Mouse (Mus musculus) WW6 (cell line): ENCODE measurements around the gene Gm42517.

Experiments used
- DNase-seq: peaks from one replicate; pipeline ENCODE4 v3.0.0-alpha.2; 2013; ENCODE audit warnings: low read depth, low spot score

Gene Gm42517

DNA sequence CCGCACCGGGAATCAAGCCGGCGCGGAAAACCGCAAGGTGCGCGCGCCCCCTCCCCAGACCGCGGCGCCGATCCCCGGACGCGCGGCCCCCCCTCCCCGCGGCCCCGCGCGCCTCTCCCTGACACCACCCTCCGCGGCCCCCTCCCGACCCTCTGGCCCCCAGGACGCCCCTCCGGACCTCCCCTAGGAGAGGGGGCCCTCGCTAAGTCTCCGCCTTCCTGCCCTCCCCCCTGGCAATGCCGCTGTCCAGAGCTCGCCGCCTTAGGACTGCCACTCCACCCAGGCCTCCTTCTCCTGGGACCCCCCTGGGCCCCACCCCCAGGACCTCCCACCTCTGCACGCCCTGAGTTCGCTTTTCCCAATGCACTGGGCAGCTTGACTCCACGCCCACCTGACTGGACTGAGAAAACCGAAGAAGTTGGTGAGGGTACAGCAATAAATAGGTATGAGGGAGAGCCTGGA, at the start of gene Gm42517:
Gene Gm42517 (minus strand): TSS at position 52 of the 462 bp plus-strand sequence.
- DNase-seq: no peak

DNA sequence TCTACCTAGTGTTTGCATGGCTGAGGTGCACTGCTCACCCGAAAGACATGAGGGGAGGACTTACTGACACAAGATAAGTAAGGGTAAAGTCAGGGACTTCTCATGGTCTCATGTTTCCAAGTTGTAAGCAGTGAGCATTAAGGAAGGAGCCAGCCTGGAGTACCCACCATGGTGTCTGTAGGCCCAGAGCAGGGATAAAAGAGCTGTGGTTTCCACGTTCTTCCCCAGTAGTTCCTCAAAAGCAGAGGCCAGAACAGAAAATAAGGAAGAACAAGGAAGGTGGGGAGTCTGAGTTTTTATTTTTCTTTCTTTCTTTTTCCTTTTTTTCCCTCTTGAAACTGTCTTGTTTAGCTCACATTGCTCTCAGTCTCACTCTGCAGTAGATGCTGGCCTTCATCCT, 47.0 kb upstream of the Gm42517 start:
- DNase-seq: no peak

DNA sequence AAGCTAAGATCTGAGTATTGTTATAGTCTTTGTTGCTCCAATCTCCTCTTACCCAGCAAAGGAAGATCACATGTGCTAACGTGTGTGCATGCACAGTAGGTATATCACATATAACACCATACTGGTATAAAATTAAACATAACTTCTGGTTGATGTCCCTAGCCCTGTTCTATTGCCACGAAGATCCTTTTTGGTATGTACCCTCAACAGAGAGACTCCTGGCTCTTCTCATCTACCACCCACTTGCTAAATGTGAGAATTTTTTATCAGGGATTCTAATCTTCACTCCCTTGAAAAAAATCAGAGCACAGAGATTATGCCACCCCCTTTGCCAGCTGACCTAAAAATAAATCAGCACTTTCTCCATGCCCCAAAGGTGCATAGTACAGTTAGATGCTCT, 39.3 kb upstream of the Gm42517 start:
- no peak for DNase-seq

DNA sequence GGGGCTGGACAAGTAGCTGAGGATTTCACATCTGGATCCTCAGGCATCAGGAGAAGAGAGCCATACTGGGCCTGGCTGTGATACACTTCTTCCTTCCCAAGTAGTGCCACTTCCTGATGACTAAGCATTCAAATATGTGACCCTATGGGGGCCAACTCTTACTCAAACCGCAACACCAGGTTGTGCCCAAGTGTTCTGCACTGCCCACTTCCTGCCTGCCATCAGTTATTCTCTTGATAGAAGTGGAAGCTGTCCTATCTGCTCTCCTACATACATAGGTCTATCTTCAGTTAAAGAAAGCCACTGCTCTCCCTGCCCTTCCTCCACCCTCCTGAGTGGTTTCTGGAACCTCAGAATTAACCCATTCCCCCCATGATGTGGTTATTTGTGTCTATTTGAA, 37.7 kb upstream of the Gm42517 start:
- DNase-seq: no peak

DNA sequence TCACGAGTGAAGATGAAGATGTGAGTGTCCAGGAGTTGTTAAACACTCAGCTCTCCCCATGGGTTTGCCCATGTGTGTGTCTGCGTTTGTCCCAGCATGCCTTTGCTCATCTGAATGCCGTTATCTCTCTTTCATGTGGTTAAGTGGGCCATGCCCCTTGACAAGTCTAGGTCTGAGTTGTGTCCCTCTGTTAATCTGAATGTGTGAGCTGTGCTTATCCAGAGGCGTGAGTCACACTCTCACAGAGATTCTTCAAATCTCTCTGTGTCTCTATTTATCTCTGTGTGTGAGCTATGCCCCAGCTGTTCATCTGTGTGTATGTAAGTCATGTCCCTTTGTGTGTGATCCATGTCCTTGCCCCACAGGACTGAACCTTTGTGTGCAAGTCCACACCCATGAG, 35.7 kb upstream of the Gm42517 start:
- DNase-seq: no peak

DNA sequence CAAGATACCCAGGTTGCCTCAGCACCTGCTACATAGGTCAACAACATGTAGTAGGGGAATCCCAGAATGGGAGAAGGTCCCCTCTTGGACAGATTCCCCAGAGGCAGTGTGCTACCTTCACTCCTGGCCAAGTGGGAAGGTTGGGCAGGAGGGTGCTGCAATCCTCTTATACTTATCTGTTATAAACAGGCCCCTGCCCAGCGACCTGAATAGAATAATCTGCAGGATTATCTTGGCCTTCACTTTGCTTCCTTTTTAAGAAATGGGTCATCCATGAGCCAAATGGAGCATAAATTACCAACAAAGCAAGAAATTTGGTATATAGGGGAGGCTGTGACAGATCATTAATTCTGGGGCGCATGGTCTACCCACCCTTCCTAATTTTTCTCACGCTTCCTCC, 22.0 kb upstream of the Gm42517 start:
- DNase-seq: no peak

DNA sequence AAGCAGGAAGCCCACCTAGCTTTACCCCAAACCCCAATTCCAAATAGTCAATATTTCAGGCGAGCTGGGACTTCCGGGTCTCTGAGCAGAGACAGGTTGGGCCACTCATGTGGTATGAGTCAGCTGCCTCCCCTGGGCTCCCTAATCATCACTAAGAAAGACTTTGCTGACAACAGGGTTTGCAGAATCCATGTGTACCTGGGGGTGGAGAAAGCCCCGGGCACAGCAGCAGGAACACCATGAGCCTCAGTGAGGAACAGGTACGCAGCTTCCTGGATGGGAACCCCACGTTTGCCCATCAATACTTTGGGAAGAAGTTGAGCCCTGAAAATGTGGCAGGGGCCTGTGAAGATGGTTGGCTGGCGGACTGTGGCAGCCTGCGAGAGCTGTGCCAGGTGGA, 20.5 kb upstream of the Gm42517 start, which contains the start of gene Pde6b:
Gene Pde6b (plus strand): TSS at position 191 of the 400 bp plus-strand sequence.
- DNase-seq: no peak

DNA sequence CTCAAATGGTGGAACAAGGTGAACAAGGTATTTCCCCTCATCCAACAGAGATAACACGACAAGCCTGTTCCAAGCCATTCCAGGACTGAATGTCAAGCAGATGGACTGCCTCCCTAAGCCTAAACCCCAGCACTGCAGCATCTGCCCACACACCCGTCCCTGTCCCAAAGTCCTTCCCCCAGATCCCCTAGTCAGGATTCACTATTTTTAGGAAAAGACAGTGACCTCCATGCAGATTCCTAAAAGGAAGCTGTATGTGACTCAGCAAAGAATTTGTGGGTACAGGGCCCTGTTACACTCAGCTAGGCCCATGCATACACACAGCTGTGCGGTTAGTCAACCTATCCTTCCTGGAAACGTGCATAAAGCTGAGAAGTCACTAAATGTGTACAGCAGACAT, 18.7 kb upstream of the Gm42517 start:
- DNase-seq: no peak

DNA sequence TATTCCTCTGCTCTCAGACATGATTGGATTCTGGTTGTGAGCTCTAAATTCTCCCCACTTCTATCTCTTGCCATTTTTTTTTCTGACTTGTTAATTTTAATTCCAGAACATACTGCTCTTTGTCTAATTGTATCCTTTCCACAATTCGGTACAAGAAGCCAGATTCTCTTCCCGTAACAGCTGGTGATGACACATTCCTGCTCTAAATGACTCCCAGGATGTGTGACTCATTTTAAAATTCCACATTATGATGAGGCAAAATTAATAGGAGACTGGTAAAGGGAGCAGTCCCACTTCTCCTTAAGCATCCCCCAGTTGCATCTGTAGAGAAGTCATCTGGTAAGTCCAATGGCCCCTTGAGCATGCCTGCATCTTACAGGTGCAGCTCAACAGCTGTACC, 17.9 kb upstream of the Gm42517 start:
- no peak for DNase-seq

DNA sequence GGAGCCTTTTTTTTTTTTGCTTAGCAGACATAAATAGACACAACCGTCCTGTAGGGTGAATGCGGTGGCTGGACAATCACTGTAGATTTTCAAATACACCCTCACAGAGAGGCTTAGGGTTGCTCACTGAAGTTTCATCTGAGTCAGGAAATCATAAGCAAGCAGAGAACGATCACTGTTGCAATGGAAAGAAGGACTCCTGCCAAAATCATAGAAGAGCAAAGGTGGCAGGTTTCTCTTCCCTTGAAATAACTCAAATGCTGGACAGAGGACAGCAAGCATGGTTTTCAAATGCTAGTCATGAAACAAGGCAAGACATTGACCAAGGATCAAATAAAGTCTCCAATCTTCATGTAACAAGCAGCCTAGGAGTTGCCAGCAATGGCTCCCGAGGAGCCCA, 10.6 kb upstream of the Gm42517 start:
- DNase-seq: no peak

DNA sequence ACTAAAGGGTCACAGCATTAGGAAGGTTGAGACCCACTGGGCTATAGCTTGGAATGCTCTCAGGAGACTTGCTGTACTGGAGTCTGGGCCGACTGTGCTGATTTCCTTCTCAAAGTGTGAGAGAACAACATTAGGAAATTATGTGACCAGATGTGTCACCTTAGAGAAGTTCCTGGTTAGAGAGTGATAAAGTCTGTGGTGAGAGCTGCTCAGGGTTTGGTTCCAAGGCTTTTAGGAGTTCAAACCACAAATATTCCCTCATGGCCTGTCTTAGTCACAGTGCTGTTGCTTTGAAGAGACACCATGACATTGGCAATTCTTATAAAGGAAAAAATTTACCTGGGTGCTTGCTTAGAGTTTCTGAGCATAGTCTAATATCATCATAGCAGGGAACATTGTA, 8.3 kb upstream of the Gm42517 start:
- no peak for DNase-seq

DNA sequence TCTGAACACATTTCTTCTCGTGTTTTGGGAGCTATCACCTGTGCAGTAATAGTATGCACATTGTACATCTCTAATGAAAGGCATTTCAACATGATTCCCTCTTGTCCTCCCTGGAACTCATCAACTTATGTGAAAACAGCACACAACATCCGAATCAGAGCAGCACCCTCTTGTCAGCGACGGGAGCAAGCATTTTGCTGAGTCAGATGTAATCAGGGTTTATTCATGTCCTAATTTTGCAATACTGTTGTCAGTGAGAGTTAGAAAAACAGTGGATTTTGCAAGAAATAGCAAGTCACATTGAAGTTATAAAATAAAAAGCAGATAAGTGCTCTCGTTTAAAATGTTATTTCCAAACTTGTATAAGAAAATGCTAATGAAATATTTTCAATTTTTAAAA, 6.4 kb upstream of the Gm42517 start:
- no peak for DNase-seq

DNA sequence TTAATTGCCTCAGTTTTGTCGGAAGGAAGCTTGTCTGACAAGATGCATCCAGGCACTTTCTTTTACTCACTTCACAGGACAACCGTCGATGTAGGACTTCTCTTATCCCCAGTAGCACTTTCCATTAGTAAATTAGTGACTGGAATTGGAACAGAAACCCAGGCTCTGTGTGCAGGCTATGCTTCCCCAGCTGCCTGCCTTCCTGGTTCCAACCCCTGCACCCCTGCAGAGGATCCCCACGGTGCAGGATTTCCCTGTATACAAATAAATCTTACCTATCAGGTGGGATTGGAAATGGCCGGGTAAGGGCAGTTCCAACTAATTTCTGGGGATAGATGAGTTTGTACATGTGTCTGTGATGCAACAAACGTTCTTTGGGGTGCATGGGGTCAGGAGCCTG, 2.2 kb upstream of the Gm42517 start:
- DNase-seq: no peak

DNA sequence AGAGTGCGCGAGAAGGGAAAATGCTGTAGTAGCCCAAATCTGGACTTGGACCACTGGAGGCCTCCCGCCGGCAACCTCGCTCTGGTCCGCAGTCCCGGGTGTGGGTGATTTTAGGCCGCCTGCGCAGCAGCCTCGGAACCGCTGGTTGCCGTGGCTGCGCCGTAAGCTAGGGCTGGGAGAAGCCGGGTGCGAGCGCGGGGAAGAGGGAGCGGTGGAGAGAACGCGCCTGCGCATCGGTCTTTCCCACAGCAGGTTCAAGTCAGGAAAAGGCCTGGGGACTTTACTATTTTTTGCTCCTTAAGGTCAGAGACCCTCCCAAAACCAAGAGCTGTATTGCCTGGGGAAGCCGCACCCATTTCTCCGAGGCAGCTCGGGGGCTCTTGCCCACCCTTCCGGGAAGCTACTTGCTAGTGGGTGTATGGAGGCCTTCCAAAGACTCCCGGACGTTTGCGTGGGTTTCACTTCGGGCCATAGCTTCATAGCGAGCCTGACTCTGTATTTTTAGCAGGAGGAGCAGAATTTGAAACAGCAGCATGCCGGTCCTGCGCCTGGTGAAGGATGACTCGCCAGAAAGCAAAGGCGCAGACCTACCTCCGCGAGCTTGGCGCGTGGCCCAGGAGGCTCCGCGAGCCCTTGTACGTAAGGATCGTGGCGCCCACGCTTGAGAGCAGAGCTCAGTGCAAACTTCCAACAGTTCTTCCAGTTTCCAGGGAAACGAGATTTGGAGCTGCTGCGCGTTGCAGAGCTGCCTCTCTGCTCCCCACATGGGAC, 1.3 kb upstream of the Gm42517 start:
- no peak for DNase-seq

DNA sequence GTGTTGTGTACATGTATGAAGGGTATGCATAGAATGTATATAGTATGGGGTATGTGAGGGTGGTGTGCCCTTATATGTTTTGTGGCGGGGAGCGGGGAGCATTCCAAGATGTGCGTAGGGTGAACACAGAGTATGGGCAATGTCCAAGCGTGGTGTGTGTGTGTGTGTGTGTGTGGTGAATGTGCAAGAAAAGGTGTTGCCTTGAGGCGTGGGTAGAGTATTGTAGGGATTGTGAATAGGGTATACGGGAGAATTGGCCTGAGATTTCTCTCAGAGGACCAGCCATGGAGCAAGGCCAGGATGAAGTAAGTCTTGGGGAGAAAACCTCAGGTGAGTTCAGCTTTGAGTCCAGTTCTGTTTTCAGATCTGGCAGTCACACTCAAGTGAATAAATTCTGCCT, 724 bp upstream of the Gm42517 start:
- no peak for DNase-seq

DNA sequence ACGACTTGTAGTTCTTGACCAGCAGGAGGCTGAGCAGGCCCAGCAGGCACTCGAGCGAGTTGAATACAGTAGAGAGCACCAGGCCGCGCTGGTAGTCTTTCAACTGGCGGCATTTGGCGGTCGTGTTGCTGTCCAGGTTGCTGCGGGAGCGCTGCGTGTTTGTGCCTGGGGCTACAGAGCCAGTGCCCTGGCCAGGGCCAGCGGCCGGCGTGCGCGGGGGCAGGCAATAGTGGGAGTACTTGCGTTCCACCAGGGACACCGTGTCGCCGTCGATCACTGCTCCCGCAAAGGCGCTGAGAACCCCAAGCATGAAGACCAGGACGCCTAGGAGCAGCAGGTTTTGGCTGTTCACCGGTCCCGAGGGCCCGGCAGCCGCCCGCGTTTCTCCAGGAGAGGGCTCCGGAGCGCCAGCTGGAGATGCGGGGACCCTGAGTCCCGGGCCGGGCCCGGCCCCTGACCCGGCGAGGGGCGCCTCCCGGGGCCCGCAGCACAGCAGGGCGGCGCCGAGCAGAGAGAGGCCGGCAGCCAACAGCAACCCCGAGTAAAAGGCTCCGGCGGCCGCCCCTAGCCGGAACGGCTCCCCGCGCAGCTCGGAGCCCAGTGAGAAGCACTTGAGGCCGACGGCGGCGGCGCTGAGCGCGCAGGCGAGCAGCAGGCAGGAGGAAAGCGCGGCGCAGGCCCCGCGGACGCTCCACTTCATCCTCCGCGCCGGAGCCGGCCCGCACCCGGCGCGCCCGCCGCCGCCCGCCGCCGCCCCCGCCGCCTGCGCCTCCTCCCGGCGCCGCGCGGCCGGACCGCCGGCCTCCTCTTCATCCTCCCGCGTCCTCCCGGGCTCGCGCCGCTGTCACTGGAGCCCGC, 509 bp downstream of the Gm42517 start:
- no peak for DNase-seq

DNA sequence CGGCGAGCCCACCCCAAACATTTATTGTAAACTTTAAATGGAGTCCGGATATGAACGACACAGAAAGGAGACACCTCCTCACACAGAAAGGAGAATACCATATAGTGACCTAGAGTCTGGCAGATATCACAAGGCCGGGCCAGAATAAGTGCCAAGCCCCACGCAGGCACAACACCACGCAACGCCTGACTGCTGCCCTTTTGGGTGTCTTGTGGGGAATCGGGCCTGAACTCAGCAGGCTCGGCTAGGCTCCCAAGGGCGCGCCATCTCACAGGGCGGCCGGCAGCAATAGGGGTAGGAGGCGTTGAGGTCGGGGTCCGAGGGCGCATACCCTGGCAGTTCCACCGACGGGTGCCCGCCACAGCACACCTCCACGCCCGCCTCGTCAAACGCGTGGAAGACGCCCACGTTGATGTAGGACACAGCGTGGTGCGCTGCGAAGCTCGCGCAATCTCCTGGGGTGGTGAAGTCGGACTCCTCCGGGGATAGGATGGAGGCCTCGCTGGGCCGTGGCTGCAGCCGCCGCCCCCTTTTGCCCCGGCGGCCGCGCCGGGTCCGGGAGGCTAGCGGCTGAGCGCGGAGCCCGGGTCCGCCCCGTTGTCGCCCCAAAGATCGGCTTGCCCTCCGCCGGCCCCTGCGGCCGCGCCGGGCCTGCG, 1.3 kb downstream of the Gm42517 start:
- DNase-seq: no peak

DNA sequence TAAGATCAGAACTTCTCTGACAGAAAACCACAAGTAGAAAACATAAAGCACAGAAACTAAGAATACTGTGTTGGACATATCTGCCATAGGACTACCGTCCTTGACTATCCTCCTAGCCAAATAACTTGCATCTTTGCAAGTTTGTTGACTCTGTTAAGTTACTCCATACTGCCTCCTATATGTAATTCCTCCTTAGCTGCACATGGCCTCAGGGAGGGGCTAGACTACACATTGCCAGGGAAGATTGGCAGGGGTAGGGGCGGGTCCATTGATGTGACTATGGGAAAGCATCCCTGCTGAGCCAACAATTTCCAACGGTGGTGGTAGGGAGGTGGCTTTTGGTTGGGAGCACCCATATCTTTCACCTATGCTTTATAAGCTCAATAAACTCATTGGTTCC, 5.4 kb downstream of the Gm42517 start:
- DNase-seq: no peak

DNA sequence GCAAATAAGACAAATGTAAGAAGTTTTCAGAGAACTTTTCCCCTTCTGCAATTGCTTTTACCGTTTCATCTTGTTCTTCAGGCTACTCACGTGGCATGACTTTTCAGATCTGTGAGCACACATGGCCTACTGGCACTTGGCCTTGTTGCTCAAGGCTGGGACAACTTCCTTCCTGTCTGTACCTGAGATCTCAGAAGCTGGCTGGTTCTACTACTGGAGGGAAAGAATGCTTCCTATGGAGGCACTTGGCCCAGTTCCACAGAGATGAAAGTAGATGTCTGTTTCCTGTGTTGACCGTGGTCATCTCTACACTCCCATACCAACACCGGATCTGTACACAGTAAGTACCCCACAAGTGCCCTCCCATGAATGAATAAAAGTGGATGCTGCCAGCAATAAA, 7.5 kb downstream of the Gm42517 start:
- DNase-seq: no peak

DNA sequence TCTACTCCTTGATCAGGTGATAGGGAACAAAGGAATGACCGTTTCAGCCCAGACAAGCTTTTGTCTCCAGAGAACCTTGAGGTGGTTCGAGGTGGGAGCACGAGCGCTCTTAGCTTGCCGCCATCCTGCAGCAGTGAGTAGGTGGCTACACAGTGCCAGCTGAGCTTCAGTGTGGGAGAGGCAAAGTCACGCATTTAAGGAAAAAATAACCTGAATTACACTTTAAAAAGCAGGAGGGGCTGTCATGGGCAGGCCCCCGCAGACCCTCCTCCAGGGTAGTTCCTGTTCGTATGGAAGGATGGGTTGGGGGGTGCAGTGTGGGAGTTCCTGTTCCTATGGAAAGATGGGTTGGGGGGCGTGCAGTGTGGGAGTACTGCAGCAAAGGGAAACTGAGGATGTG, 8.2 kb downstream of the Gm42517 start:
- DNase-seq: no peak

DNA sequence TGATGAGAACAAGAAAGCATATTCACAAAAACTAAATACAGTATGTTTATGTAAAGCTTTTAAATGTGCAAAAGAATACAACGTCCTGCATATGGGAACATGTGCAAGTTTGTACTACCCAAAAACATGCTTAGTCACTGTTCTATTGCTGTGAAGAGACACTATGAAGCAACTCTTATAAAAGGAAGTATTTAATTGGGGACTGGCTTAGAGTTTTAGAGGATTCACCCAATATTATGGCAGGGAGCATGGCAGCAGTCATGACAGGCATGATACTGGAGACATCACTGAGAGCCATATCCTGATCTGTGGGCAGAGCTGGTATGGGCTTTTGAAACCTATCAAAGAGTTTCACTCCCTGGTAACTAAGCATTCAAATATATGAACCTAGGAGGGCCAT, 9.9 kb downstream of the Gm42517 start:
- DNase-seq: no peak

DNA sequence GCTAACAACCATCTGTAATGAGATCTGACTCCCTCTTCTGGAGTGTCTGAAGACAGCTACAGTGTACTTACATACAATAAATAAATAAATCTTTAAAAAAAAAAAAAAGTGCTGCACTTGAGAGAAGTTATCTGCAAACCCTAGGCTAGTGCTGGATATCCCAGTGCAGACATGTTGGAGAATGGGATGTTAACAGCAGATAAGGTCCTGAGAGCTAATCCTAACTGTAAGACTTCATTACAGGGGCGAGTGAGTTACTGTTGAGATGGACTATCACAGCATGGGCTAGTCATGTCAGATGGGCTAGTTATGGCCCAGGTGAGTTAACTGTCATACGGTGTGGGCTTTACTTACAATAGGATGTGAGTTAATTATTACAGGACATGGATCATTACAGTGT, 13.7 kb downstream of the Gm42517 start:
- DNase-seq: no peak
